In genomic region chr6:115758981-115759435, GRCm38 (mm10) we compare ENCODE assay signal across 10 mouse cellular contexts. TPM values are rescaled to one million over a fixed set of nuclear protein-coding genes. Genes with fewer than 3 reads are reported as not detected.
DNase-seq lines count a peak whose midpoint lies in the region; ATAC-seq and TF ChIP-seq lines count a peak whose summit lies in the region.
"Had no signal": no experiment of that assay in that cellular context is flagged by ENCODE, and none has a peak within 500 bp of the region (broad histone marks: within the 10 kb centered on the region; RNA-seq: fewer than 3 reads in every experiment).

No protein-coding gene starts in this region.

- no peaks in the 10 kb centered on the region for H3K9me3 ChIP-seq in heart, postnatal 0 days (replicated peaks; ENCODE audit: control insufficient read depth, low read length)
- H3K9me3 ChIP-seq in liver, embryonic 16.5 days (replicated peaks; ENCODE audit: control insufficient read depth, low read length) = no peaks in the 10 kb centered on the region

- no peak for TF ChIP-seq EP300 in heart, postnatal 0 days (IDR thresholded peaks at IDR 0.05; ENCODE audit: low read depth)
- TF ChIP-seq EP300 in heart, adult 2 months (IDR thresholded peaks at IDR 0.05; ENCODE audit: insufficient read depth, low read depth, low read length) = no peak

- no peak overlapping the region for H3K4me2 ChIP-seq in heart, postnatal 0 days (ENCODE audit: low read depth, low read length)
- peak overlapping the region; percentile 69 for H3K4me2 ChIP-seq in liver, embryonic 16.5 days (ENCODE audit: low read depth, low read length)

- ATAC-seq in heart, postnatal 0 days (ENCODE audit: insufficient read depth, low read depth) = 0 out of 2 replicates have a peak, but pooled peaks have one; percentile 14
- ATAC-seq in liver, embryonic 16.5 days (ENCODE audit: low read depth) = peak; percentile 85

- no peak for TF ChIP-seq CTCF in heart, postnatal 0 days (IDR thresholded peaks at IDR 0.05; ENCODE audit: low read depth)
- TF ChIP-seq CTCF in heart, adult 2 months (IDR thresholded peaks at IDR 0.05) = no peak
- no peak for TF ChIP-seq CTCF in cerebellum, adult 2 months (IDR thresholded peaks at IDR 0.05; ENCODE audit: borderline replicate concordance, insufficient read depth, low read depth, low read length)

- no peak for TF ChIP-seq POLR2A in heart, adult 2 months (IDR thresholded peaks at IDR 0.05; ENCODE audit: insufficient read depth, low read depth, low read length)
- no peak for TF ChIP-seq POLR2A in cerebellum, adult 2 months (IDR thresholded peaks at IDR 0.05; ENCODE audit: borderline replicate concordance, insufficient read depth, low read length)

- no peak overlapping the region for H3K9ac ChIP-seq in heart, postnatal 0 days (replicated peaks; ENCODE audit: low read depth, low read length)
- no peak overlapping the region for H3K9ac ChIP-seq in heart, adult 2 months (ENCODE audit: low read depth, low read length)
- H3K9ac ChIP-seq in liver, embryonic 16.5 days (ENCODE audit: low read depth, low read length) = peak overlapping the region; percentile 62

- no peaks in the 10 kb centered on the region for H3K36me3 ChIP-seq in heart, postnatal 0 days (replicated peaks; ENCODE audit: control insufficient read depth, insufficient read depth, low read length)
- no peaks in the 10 kb centered on the region for H3K36me3 ChIP-seq in heart, adult 2 months (ENCODE audit: control insufficient read depth, insufficient read depth, low read length)
- H3K36me3 ChIP-seq in liver, embryonic 16.5 days (ENCODE audit: control insufficient read depth, insufficient read depth) = no peaks in the 10 kb centered on the region

- WGBS in heart, postnatal 0 days = 41% methylated on average over 9 of the region's 9 CpGs
- 40% methylated on average over 9 of the region's 9 CpGs for WGBS in heart, adult 2 months
- WGBS in liver, embryonic 16.5 days (ENCODE audit: insufficient replicate concordance) = 11% methylated on average over 9 of the region's 9 CpGs
- 53% methylated on average over 9 of the region's 9 CpGs for WGBS in cerebellum, adult 2 months

- no peaks in the 10 kb centered on the region for H3K79me2 ChIP-seq in heart, adult 2 months (replicated peaks; ENCODE audit: control insufficient read depth, insufficient read depth, low read length)

- H3K4me3 ChIP-seq in heart, postnatal 0 days (ENCODE audit: low read depth, low read length) = no peak overlapping the region
- no peak overlapping the region for H3K4me3 ChIP-seq in heart, adult 2 months
- peak overlapping the region; percentile 59 for H3K4me3 ChIP-seq in liver, embryonic 16.5 days (ENCODE audit: low read depth, low read length)
- H3K4me3 ChIP-seq in cerebellum, adult 2 months (replicated peaks; ENCODE audit: insufficient read depth, low read depth, low read length) = no peak overlapping the region

- H3K4me1 ChIP-seq in heart, postnatal 0 days (ENCODE audit: control insufficient read depth, insufficient read depth) = peaks cover 9% of the 10 kb centered on the region
- peaks cover 2% of the 10 kb centered on the region; the same call in 1 of the 2 replicates for H3K4me1 ChIP-seq in heart, adult 2 months (ENCODE audit: control insufficient read depth, insufficient read depth, low read length)
- peaks cover 49% of the 10 kb centered on the region for H3K4me1 ChIP-seq in liver, embryonic 16.5 days (ENCODE audit: control insufficient read depth, low read depth, low read length)
- H3K4me1 ChIP-seq in cerebellum, adult 2 months (ENCODE audit: control insufficient read depth, insufficient read depth, low read length) = no peaks in the 10 kb centered on the region

- no peaks in the 10 kb centered on the region for H3K27me3 ChIP-seq in heart, postnatal 0 days (ENCODE audit: control insufficient read depth, insufficient read depth, low read length)
- H3K27me3 ChIP-seq in heart, adult 2 months (ENCODE audit: control insufficient read depth, insufficient read depth, low read length) = no peaks in the 10 kb centered on the region
- H3K27me3 ChIP-seq in liver, embryonic 16.5 days (ENCODE audit: control insufficient read depth, insufficient read depth, low read depth, low read length) = no peaks in the 10 kb centered on the region
- H3K27me3 ChIP-seq in cerebellum, adult 2 months (ENCODE audit: control insufficient read depth, insufficient read depth, low read length) = no peaks in the 10 kb centered on the region

- DNase-seq in heart, postnatal 0 days (ENCODE audit: low spot score) = no peak
- no peak for DNase-seq in heart, adult 2 months
- DNase-seq in urinary bladder, adult 18-20 months (ENCODE audit: low spot score in 2 of 2) = peak; percentile 77 to 79
- no peak for DNase-seq in urinary bladder, postnatal 10 days (ENCODE audit: low spot score)
- no peak for DNase-seq in adrenal gland, postnatal 14 days
- no peak for DNase-seq in cerebellum, adult 2 months
- no peak for DNase-seq in adrenal gland, adult (ENCODE audit: inconsistent age in 2 of 2, low spot score in 1 of 2)
- DNase-seq: adrenal gland, adult 2 months; spleen, adult 18-20 months had no signal

- intact Hi-C loops in heart, adult 2 months (cut with DNase I) = no loop called here

- no peak overlapping the region for H3K27ac ChIP-seq in heart, postnatal 0 days (ENCODE audit: low read depth)
- no peak overlapping the region for H3K27ac ChIP-seq in heart, adult 2 months
- peak overlapping the region; percentile 82 for H3K27ac ChIP-seq in liver, embryonic 16.5 days (ENCODE audit: low read length)
- H3K27ac ChIP-seq in cerebellum, adult 2 months (ENCODE audit: insufficient read depth, low read length) = no peak overlapping the region

RNA-seq across cellular contexts. Expression of gene Tmem40, which starts 3.2 kb away (rescaled TPM):
- total RNA-seq in heart, postnatal 0 days (2014; rRNA removed; ENCODE audit: low replicate concordance) = 0.23 and 2.3 TPM in 2 replicates
- 0.26 and 0.40 TPM in 2 replicates for polyA plus RNA-seq in heart, postnatal 0 days (2015; fragmentation: Nextera tagmentation; extraction: Ambion mirVana)
- 1 to 10 TPM in 1 of 2 experiments, not detected in 1; 2.4 TPM for total RNA-seq in heart, adult 2 months (2021)
- polyA plus RNA-seq in heart, adult 2 months (2012; rRNA removed) = 0.47 and 0.92 TPM in 2 replicates
- polyA plus RNA-seq in liver, embryonic 16.5 days (2015; fragmentation: Nextera tagmentation; extraction: Ambion mirVana) = 28.8 and 29.0 TPM in 2 replicates
- total RNA-seq in adrenal gland, postnatal 14 days (2021) = 0.37 and 0.49 TPM in 2 replicates
- polyA plus RNA-seq in cerebellum, adult 2 months (2012; rRNA removed) = 2.7 and 3.5 TPM in 2 replicates
- polyA plus RNA-seq: adrenal gland, adult 2 months had no signal

RNA-seq across cellular contexts. Expression of gene Cand2, which starts 15.3 kb away (rescaled TPM):
- total RNA-seq in heart, postnatal 0 days (2014; rRNA removed; ENCODE audit: low replicate concordance) = 50.9 and 56.5 TPM in 2 replicates
- 29.2 and 30.0 TPM in 2 replicates for polyA plus RNA-seq in heart, postnatal 0 days (2015; fragmentation: Nextera tagmentation; extraction: Ambion mirVana)
- total RNA-seq in heart, adult 2 months (2021) = 10 to 100 TPM; 69.3 to 77.2 TPM
- 59.0 and 68.4 TPM in 2 replicates for polyA plus RNA-seq in heart, adult 2 months (2012; rRNA removed)
- 2.5 and 2.8 TPM in 2 replicates for polyA plus RNA-seq in liver, embryonic 16.5 days (2015; fragmentation: Nextera tagmentation; extraction: Ambion mirVana)
- 8.7 and 9.1 TPM in 2 replicates for total RNA-seq in adrenal gland, postnatal 14 days (2021)
- polyA plus RNA-seq in cerebellum, adult 2 months (2012; rRNA removed) = 5.1 and 6.7 TPM in 2 replicates

RNA-seq across cellular contexts. Expression of gene Rpl32, which starts 49.5 kb away (rescaled TPM):
- total RNA-seq in heart, postnatal 0 days (2014; rRNA removed; ENCODE audit: low replicate concordance) = 1,019 and 1,034 TPM in 2 replicates
- 1,074 and 1,115 TPM in 2 replicates for polyA plus RNA-seq in heart, postnatal 0 days (2015; fragmentation: Nextera tagmentation; extraction: Ambion mirVana)
- total RNA-seq in heart, adult 2 months (2021) = 100 to 1,000 TPM; 579 to 679 TPM
- polyA plus RNA-seq in heart, adult 2 months (2012; rRNA removed) = 328 and 413 TPM in 2 replicates
- 967 and 1,136 TPM in 2 replicates for polyA plus RNA-seq in liver, embryonic 16.5 days (2015; fragmentation: Nextera tagmentation; extraction: Ambion mirVana)
- 1,105 and 1,295 TPM in 2 replicates for total RNA-seq in adrenal gland, postnatal 14 days (2021)
- 680 and 720 TPM in 2 replicates for polyA plus RNA-seq in cerebellum, adult 2 months (2012; rRNA removed)

Comparison
In these comparisons a context has a peak if more than half of its experiments do, and no peak if none do; other contexts are left out.
1. DNase-seq: peak in urinary bladder, adult 18-20 months (2 of 2); none in heart, postnatal 0 days (single experiment), heart, adult 2 months (0 of 2), urinary bladder, postnatal 10 days (single experiment), adrenal gland, postnatal 14 days (single experiment), cerebellum, adult 2 months (0 of 2) and adrenal gland, adult (0 of 2).